Mouse (Mus musculus): ENCODE results near the gene Vwc2l. TPM values are rescaled to one million over a fixed set of nuclear protein-coding genes. Genes with fewer than 3 reads are reported as not detected.

Gene Vwc2l
- polyA plus RNA-seq, 1 experiment from 2014 or later = 6.2 TPM

- WGBS = 92% methylated on average over 2 of the region's 2 CpGs
- H3K9me3 ChIP-seq = no peaks in the 10 kb centered on the region
- no peak overlapping the region for H3K27ac ChIP-seq
Observed at GRCm38 (mm10) chr1:70918173-70919036, 192.9 kb downstream of the Vwc2l start.

DNA sequence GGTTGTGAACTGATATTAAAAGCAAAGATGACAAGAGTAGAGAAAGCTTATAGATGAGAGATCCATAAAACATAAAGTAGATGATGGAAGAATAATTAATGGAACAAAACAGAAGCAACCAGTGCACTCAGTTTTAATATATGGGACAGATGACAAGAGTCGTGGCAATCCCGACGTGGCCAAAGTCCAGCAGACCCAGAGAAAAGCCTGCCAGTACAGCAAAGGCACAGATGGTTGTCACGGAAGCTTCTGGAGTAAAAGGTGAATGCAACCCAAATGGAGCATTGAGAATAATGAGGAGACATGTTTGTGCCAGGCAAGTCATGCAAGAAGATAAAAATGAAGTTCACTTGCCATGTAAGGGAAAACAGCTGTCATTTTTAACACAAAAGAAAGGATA lies 207.5 kb downstream of the Vwc2l start:
- H3K4me2 ChIP-seq = no peak overlapping the region
- ATAC-seq (ENCODE audit: low FRiP score) = no peak
- H3K4me3 ChIP-seq = no peak overlapping the region
- WGBS = 93% methylated on average over 4 of the region's 4 CpGs
- no peaks in the 10 kb centered on the region for H3K4me1 ChIP-seq (replicated peaks)
- no peaks in the 10 kb centered on the region for H3K9me3 ChIP-seq
- no peak overlapping the region for H3K27ac ChIP-seq
- no peaks in the 10 kb centered on the region for H3K27me3 ChIP-seq
- no peak overlapping the region for H3K9ac ChIP-seq
- no peaks in the 10 kb centered on the region for H3K36me3 ChIP-seq

More at GRCm38 (mm10) chr1:70918173-70919036, 192.9 kb downstream of the Vwc2l start:
- Histone ChIP-seq H3K4me3 (no peak overlapping the region), H3K36me3 (no peaks in the 10 kb centered on the region), H3K27me3 (no peaks in the 10 kb centered on the region), H3K9ac (no peak overlapping the region), H3K4me2 (no peak overlapping the region), H3K4me1 (replicated peaks) (no peaks in the 10 kb centered on the region)
- no peak for ATAC-seq (ENCODE audit: low FRiP score)
